Mouse (Mus musculus) erythroblast, adult 5-6 weeks (primary cell): ENCODE data around the gene Psme2. TPM values are rescaled to one million over a fixed set of nuclear protein-coding genes. Genes with fewer than 3 reads are reported as not detected.
A peak's percentile ranks its signal among the peaks of the same experiment; 100 is the strongest.

ENCODE experiments used
- ATAC-seq: replicated peaks from 2 replicates; pipeline ENCODE4 v1.8.0; 2016; ENCODE audit warnings: moderate number of reproducible peaks, mild to moderate bottlenecking, moderate TSS enrichment, inconsistent platforms; ENCODE audit not compliant: poor library complexity, low FRiP score, severe bottlenecking
- total RNA-seq, 2 experiments: library from RNA; stranded (forward) in 1 of 2; stranded (reverse) in 1 of 2; fragments of 150-400 nt in 1 of 2; fragments of 200-764, 138-1000 nt in 1 of 2; gene quantifications; 2 replicates each; pipeline versions ENCODE4 v1.2.3 to v1.2.4; 2015 to 2017; ENCODE audit warnings: low replicate concordance in 2 of 2

The Psme2 gene
- total RNA-seq (2015; ENCODE audit: low replicate concordance), result 74.0 and 102 TPM in 2 replicates
- 83.1 and 86.1 TPM in 2 replicates for total RNA-seq (2017; ENCODE audit: low replicate concordance)

DNA sequence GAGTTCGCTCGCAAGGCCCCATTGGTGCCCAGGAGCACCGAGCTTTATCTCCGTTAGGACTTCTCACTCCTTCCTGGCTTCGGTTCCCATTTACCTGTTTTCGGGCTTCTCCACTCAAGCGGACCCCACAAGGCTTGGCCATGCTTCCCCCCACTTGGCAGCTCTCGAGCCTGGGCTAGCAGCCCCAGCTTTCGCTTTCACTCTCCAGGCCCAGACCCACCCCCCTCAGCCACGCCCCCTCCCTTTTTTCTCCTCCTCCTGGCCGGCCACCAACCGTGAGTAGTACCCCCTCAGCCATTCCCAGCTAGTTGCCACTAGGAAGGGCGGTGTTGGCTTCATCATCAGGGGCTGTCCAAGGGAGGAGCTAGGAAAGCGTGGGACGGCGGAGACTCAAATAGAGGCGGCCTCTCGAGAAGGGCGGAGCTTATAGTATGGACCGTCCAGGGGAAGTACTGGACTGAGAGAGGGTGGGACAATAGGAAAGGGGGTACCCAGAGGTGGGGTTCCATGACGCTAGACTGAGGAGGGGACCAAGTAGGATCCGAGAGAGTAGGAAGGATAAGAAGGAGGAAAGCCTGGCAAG lies at the start of gene Psme2:
Gene Psme2 (minus strand): TSS at position 366 of the 583 bp plus-strand sequence.
- ATAC-seq, result peak; percentile 82

DNA sequence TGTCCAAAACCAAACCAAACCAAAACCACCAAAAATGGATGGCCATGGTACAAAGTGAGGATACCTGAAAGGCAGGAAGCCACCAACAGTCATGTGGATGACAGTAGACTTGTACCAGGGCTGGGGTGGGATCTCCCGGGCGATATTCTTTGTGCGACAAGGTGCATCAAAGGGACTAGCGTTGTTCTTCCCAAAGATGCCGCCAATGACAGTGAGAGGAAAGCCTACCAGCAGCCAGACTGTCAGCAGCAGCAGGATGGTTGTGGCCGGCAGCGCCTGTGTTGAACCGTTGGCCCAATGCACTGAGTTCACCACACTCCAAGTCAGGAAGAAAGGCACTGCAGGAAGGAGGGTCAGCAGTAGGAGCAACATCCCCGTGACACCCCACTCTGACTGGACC lies 46.9 kb upstream of the Psme2 start, which contains the start of gene Gm49378:
Gene Gm49378 (minus strand): TSS at position 101 of the 400 bp plus-strand sequence.
- no peak for ATAC-seq

DNA sequence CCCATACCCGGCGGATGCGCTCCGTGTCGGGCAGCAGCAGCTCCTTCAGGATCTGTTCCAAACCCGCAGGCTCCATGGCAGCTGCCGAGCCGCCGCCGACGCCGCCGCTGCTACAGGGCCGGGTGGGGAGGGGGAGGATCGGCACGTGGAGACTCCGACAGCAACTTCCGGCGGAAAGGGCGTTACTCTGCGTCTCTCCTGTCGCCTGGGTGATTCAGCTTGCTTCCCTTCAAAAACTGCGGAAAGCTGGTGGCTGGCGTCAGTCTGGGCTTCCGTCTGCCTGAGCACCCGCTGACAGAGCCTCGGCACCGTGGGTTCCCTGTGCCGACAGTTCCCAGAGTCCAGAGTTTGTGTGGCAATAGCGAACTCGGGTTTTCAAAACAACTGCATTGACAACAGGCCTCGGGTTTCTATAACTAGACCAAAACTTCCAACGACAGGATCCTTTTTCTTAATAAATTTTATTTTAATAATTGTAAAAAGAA lies 44.7 kb upstream of the Psme2 start, which contains the start of gene Ipo4:
Gene Ipo4 (minus strand): TSS at position 435 of the 485 bp plus-strand sequence.
- ATAC-seq, result peak; percentile 87

DNA sequence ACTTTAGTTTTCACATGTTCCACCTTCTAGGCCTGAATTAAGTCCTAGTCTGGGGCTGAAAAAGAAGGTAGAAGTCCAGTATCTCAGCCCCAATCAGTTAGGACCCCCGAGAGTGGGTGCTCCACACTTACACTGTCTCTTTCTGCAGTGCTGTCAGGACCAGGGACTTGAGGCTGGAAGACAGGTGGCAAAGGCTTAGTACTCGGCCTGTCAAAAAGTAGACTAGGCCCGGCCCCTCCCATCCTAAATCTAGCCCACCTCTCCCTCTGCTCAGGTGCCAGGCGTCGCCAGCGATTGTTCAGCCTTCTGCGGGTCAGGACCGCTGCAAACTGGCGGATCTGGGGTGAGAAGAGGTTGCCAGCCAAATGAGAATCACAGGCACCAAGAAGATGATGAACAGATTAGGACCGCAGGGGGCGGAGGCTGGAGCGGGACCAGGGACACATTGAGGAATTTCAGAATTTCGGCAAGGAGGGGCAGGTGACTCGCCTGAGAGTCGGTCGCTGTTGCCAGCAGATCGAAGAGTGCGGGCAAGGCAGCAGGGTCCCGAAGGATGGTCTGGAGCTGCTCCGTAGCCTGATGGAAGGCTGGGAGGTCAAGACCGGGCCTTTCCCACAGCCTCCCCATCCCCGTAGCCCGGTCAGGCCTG lies 44.1 kb upstream of the Psme2 start:
- no peak for ATAC-seq

DNA sequence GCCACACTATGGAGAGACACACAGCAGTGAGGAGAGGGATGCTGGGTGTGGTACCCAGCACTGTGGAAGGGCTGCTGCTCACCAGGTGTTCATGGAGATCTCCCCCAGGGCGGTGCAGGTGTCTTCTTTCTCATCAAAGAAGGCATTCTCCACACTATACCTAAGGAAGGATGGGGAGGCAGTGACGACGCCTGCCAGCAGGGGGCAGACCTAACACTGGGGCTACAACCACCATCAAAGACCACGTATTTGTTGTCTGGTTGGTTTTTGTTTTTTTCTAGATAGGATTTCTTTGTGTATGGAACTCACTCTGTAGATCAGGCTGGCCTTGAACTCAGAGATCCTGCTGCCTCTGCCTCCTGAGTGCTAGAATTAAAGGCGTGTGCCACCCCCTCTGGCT lies 38.4 kb upstream of the Psme2 start:
- ATAC-seq, result peak; percentile 65

DNA sequence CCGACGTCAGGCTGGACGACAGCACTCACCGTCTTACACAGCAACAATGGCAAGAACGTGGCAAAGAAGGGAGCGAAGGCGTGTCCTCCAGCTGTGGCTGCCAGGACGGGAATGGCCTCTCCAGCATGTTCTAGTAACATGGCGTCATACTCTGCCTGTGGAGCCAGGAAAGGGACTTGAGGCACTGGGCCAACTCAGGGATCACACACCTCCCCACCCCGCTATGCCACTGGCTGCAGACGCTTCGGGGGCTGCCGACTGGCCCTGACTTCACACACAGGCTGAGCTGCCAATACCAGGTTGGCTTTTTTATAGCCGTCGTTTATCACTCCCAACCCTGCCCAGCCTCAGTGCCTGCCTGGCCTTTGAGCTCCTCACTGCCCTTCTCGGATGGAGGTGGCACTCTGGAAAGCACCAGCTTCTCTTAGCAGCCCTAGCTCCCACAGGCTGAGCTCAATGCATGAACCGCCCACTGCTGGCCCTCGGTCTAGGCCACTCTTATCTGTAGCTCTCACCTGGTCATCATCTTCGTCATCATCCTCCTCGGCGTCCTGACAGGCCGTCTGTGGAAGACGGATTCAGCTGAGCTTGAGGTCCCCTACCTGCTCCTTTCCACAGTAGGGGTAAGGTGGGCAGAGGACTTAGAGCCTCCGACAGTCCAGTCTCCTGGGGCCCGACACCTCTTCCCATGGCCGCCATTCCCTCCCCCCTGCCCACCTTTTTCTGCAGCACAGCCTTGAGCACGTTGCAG lies 37.3 kb upstream of the Psme2 start:
- peak; percentile 54 for ATAC-seq

DNA sequence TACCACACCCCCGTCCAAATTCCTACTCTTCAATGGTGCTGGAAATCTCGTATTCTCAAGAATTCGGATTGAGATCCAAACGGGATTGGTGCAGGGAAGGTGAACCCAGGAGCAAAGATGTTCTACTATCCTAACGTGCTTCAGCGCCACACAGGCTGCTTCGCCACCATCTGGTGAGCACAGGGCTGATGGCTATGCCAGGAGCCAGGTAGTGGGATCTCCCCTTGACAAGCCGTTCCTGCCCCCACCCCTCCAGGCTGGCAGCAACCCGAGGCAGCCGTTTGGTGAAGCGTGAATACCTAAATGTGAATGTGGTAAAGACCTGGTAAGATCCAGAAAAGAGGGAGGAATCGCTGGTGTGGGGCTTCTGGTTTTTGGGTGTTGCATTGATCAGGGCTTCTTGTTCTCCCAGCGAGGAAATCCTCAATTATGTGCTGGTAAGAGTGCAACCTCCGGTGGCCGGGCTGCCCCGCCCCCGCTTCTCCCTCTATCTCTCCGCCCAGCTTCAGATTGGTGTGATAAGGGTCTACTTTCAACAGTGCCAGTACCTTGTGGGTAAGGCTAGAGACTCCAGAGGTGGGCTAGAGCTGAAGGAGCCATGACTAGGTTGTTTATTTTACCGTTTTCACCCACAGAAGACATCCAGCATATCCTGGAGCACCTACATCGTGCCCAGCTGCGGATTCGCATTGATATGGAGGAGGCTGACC lies 27.7 kb upstream of the Psme2 start:
- peak; percentile 45 for ATAC-seq

DNA sequence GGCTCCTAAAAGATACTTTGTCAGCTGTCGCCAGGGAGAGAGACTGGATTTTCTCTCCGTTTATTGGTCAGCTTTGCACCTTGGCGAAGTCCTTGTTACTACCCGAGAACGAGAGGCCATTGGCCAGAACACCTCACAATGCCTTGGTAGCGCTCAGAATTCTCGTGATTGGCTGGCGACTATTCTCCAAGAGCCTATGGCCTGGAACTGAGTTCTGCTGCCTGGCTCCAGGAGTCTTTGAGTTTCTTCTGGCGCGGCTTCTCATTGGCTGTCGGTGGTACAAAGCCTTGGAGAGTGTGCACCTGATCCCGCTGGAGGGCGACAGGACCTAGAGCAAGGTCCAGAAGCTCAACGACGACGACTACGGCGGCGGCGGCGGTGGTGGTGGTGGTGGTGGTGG lies 26.9 kb upstream of the Psme2 start, which contains the start of gene Rec8:
Gene Rec8 (plus strand): TSS at position 216 of the 400 bp plus-strand sequence.
- peak; percentile 77 for ATAC-seq

DNA sequence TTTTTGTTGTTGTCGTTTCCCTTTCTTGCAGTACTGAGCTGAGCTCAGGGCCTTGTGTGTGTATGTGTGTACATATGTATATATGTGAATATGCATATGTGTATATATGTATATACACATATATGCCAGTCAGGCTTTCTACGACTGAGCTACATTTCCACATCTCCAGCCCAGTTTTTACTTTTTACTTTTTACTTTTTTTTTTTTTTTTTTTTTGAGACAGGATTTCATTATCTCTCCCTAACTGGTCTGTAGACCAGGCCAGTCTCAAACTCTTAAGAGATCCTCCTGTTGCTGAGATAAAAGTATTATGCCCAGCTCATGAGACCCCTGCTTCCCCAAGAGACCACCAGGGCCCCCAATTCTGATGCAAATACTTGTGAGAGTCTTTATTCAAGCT lies 25.9 kb upstream of the Psme2 start:
- no peak for ATAC-seq

DNA sequence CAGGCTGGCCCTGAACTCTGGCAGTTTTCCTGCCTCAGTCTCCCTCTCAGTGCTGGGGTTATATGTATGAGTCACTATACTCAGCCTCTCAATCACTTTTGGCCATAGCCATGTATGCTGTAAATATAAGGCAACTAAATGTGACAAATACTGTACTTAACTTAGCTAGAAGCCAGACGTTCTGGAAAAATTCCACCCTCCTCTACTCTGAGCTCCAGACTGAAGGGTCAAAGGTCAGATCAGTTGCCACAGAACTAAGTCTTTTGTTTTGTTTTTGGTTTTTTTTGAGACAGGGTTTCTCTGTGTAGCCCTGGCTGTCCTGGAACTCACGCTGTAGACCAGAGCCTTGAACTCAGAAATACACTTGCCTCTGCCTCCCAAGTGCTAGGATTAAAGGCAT lies 25.0 kb upstream of the Psme2 start:
- no peak for ATAC-seq

DNA sequence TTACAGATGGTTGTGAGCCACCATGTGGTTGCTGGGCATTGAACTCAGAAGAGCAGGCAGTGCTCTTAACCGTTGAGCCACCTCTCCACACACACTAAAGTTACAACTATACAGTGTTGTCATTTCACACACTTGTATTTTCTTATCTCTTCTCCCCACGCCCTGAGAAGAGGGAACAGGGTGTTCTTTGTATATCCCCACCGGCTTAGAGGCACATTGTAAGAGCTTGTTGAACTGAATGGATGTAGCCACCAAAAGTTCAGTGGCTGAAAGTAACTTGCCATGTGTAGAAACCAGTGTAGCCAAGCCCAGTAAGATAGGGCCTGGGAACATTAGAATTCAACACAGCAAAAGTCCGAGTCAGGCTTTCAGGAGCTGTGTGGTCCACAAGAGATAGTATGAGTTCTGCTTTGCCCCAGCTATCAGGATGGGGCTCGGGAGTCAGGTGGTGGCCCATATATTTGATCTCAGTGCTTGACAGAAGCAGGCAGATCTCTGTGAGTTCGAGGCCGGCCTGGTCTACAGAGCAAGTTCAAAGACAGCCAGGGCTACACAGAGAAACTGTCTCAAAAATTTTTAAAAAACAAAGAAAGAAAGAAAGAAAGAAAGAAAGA lies 23.8 kb upstream of the Psme2 start:
- peak; percentile 26; the same call in 1 of the 2 replicates for ATAC-seq

DNA sequence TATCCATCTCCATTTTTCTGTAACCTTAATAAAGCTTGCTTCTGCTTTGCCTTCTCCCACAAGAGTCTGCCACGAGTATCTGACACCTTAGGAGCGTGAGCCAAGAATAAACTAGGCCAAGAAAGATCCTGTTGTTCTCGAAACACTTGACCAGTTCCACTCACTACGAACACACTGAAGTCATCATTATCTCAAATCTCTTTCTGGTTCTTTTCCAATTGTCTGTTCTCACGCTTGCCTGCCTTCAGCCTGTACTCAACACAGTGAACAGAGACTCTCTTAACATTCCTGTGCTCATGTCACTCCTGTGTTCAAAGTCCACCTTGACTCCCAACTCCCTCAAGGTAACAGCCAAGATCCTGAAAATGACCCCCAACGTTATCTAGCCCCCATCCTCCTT lies 22.4 kb upstream of the Psme2 start:
- no peak for ATAC-seq

DNA sequence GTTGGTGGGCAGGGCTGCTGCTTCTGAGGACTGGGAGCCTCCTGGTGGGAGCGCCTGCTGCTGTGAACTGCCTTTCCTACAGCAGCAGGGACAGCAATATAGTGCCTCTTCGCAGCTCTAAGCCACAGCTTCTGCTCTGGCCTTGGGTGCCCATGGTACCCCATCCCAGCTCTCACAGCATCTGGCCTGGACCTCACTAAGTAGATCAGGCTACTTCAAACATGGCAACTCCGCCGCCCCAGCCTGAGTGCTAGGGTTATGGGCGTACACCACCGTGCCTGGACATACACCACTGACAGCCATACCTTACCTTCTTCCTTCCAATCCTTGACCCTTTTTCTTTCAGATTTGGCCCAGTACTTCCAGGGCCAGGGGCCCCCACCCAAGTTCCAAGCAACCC lies 17.4 kb upstream of the Psme2 start:
- no peak for ATAC-seq

DNA sequence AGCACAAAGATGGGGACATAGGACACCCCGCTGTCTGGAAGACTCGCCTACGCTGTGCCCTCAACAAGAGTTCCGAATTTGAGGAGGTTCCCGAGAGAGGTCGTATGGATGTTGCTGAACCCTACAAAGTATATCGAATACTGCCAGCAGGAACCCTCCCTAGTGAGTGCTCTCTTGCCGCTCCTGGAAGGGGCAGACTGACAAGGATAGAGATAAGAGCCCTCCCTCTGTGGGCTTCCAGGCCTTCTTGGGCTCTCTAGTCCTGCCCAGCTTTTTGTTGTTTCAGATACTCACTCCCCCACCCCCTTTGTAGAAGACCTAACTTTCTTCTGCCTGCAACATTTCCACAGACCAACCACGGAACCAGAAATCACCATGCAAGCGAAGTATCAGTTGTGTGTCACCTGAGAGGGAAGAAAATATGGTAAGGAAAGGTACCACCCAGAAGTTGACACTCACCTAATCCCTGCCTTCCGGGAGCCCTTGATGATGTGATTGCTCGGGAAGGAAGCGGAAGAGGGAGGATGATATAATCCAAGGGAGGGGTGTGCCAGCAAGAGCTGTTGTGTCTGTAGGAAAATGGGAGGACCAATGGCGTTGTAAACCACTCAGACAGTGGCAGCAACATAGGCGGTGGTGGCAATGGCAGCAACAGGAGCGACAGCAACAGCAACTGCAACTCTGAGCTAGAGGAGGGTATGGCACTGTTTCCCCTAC lies 15.0 kb upstream of the Psme2 start:
- ATAC-seq, result 0 out of 2 replicates have a peak, but pooled peaks have one; percentile 17

DNA sequence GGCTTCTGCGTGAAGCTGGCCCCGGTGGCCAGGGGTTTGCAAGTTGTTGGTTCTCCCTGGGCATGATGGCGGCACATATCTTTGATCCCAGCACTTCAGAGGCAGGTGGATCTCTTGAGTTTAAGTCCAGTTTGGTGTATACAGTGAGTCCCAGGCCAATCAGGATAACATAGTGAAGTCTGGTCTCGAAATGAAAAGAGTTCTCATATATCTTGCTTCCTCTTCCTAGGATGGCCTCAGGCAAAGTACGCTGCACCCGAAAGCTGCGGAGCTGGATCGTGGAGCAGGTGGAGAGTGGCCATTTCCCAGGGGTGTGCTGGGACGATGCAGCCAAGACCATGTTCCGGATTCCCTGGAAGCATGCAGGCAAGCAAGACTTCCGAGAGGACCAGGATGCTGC lies 13.9 kb upstream of the Psme2 start:
- ATAC-seq, result no peak

DNA sequence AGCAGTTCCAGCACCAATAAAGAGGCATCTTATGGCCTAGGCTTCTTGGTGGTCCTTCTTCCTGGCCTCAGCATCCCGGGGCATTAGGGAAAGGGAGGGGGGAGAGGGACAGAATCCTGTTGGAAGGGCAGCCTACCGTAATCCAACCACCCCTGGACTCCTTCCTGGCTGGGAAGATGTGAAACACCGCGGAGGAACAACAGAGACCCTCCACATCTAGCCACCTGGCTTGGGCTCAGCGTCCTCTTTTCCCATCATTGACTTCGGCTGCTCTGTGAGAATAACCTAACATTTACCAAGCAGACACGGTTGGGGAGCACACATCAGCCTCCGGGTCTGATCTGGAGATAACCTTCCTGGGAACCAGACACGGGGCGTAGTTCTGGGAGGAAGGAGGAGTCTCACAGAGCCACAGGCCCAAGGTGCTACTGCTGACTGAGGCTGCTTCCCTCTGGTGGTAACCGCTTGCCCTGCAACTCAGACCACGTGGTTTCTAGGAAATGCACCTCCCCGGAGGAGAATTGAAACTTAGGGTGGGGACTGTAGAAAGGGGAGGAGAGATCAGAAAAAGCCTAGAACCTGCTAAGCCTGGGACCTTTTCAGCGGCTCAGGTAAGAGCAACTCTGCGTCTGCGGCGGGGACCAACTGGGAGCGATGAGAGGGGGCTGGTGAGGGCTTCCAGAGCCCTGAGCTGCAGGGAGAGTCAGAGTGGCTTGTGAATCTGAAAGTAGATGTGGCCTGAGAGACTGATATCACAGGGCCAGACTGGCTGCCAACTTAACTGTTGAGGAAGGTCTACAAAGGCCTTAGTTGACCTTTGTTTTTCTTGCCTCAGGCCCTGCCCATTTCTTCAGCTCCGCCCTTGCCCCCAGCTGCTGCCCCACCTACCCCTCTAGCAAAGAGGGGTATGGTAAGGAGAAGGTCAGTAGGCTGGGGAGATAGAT lies 13.0 kb upstream of the Psme2 start:
- ATAC-seq, result peak; percentile 88

DNA sequence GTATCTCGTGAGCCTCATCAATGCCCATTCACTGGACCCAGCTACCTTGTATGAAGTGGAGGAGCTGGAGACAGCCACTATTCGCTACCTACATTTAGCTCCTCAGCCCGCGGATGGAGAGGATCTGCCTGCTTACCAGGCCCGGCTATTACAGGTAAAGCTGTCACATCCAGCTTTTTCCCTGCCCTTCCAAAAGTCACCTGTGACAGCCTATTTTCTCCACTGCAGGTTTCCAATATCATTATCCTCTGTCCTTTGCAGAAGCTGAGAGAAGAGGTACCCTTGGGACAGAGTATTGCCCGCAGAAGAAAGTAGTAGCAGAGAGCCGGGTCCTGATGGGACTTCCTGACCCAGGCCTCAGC lies 12.3 kb upstream of the Psme2 start, which contains the start of gene Irf9:
Gene Irf9 (plus strand): TSS at position 301 of the 362 bp plus-strand sequence.
- ATAC-seq, result no peak
